Mouse (Mus musculus): Measurements from ENCODE around the gene Foxo3. TPM values are rescaled to one million over a fixed set of nuclear protein-coding genes. Genes with fewer than 3 reads are reported as not detected.

Foxo3 gene
- polyA plus RNA-seq, 1 experiment = 35.5 TPM

DNA sequence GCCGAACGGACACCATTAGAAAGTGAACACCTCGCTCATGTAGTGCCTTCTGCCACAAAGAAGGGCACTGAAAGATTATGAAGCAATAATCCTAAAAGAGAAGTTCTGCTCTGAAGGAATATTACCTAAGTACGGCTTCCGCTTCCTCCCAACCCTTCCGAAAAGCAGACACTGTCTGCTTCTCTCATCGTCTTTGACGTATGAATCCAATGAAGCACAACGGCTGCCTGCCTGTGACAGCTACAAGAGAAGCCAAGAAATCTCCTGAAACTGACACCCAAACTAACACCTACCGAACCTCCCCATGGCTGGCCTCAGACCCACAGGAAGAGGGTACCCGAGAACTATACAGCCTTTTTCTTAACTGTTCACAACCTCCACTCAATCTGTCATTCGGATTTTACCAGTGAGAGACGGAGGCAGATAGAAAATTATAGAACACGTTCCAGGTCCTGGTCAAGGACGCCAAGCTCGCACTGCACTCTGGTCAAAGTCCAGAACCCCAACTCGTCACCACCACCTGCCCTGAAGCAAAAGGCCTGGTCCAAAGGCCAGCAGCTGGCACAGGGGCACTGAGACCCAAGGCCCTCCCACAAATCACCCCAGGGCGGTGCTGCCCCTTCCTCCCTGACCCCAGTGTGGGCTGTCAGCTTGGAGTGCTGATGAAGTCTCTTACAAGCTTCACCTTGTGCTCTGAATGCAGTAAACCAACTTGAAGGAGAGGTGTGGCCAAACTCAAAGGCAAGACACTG lies 51.2 kb downstream of the Foxo3 start:
- H3K4me1 ChIP-seq (ENCODE audit: control insufficient read depth, insufficient read depth, low read length) = peaks cover 12% of the 10 kb centered on the region
- no peak overlapping the region for H3K27ac ChIP-seq (ENCODE audit: insufficient read depth, low read length)
- H3K4me3 ChIP-seq (ENCODE audit: insufficient read depth, low read length) = no peak overlapping the region
- no peak for TF ChIP-seq CTCF (IDR thresholded peaks at IDR 0.05; ENCODE audit: extremely low read depth, insufficient read depth, low read length)
- no peak for TF ChIP-seq POLR2A (IDR thresholded peaks at IDR 0.05; ENCODE audit: extremely low read depth, insufficient read depth, low read length)

DNA sequence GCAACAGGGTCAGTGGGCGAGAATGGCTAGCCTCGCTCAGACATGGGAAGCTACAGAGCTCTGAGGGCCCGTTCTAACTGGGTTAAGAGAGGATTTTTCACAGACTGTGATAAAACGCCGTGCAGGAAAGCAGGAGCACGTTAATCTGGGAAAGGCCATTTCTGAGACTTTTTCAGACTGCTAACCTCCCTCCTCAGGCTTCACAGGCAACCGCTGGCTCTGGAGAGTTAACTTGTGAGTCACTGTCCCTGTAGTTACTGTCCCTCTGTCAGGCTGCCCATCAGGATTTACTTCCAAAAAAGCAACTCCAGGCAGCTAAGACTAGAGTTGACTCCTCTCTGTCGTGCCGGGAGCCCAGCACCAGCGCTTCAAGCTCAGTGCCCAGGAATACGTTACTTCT lies 54.6 kb downstream of the Foxo3 start:
- TF ChIP-seq POLR2A (IDR thresholded peaks at IDR 0.05; ENCODE audit: extremely low read depth, insufficient read depth, low read length) (no peak), CTCF (IDR thresholded peaks at IDR 0.05; ENCODE audit: extremely low read depth, insufficient read depth, low read length) (no peak)
- Histone ChIP-seq H3K4me3 (ENCODE audit: insufficient read depth, low read length) (no peak overlapping the region), H3K4me1 (ENCODE audit: control insufficient read depth, insufficient read depth, low read length) (peaks cover 4% of the 10 kb centered on the region; the same call in 1 of the 2 replicates), H3K27ac (ENCODE audit: insufficient read depth, low read length) (no peak overlapping the region)

GRCm38 (mm10) chr10:42221136-42221891 lies 55.2 kb downstream of the Foxo3 start:
- no peak overlapping the region for H3K4me3 ChIP-seq (ENCODE audit: insufficient read depth, low read length)
- no peak overlapping the region for H3K27ac ChIP-seq (ENCODE audit: insufficient read depth, low read length)
- H3K4me1 ChIP-seq (ENCODE audit: control insufficient read depth, insufficient read depth, low read length) = peaks cover 4% of the 10 kb centered on the region; the same call in 1 of the 2 replicates
- TF ChIP-seq CTCF (IDR thresholded peaks at IDR 0.05; ENCODE audit: extremely low read depth, insufficient read depth, low read length) (no peak), POLR2A (IDR thresholded peaks at IDR 0.05; ENCODE audit: extremely low read depth, insufficient read depth, low read length) (no peak)

DNA sequence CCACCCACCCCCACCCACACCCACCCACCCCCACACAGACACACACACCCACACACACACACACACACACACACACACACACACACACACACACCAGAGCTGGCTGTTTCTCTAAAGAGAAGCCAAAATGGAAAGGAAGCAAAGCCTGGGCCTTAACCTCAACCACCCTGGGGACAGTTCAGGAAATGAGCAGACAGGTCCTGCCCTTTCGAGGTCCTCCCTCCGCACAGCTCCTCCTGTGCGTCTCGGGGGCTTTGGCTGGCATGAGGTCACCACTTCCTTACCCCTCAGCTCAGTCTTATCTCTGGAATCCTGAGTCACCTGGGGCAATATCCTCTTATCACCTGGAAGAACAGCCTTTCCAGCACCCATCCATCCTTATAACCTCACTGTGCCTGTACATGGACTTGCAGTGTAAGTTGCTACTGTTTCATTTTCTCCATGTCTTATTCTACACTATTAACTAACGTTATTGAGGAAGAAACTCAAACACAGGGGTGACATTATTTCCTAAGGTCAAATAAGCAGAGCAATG lies 56.1 kb downstream of the Foxo3 start:
- H3K27ac ChIP-seq (ENCODE audit: insufficient read depth, low read length) = no peak overlapping the region
- TF ChIP-seq CTCF (IDR thresholded peaks at IDR 0.05; ENCODE audit: extremely low read depth, insufficient read depth, low read length) = no peak
- TF ChIP-seq POLR2A (IDR thresholded peaks at IDR 0.05; ENCODE audit: extremely low read depth, insufficient read depth, low read length) = no peak
- no peak overlapping the region for H3K4me3 ChIP-seq (ENCODE audit: insufficient read depth, low read length)
- peaks cover 4% of the 10 kb centered on the region; the same call in 1 of the 2 replicates for H3K4me1 ChIP-seq (ENCODE audit: control insufficient read depth, insufficient read depth, low read length)

DNA sequence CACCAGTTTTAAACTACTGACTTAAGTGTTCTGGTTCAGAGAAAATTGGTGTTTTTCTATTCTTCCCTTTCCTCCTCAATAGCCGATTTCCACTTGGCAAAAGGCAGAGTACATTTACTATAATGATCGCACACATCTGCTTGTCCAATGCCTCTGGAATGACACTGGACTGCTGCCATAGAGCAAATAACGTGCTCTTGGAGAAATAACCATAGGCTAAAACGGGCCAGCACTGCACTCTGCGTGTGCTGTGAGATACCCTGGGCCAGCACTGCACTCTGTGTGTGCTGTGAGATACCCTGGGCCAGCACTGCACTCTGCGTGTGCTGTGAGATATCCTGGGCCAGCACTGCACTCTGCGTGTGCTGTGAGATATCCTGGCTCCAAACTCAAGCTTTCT lies 65.1 kb downstream of the Foxo3 start:
- no peak overlapping the region for H3K4me3 ChIP-seq (ENCODE audit: insufficient read depth, low read length)
- H3K27ac ChIP-seq (ENCODE audit: insufficient read depth, low read length) = no peak overlapping the region
- TF ChIP-seq POLR2A (IDR thresholded peaks at IDR 0.05; ENCODE audit: extremely low read depth, insufficient read depth, low read length) (no peak), CTCF (IDR thresholded peaks at IDR 0.05; ENCODE audit: extremely low read depth, insufficient read depth, low read length) (no peak)
- no peaks in the 10 kb centered on the region; the same call in 1 of the 2 replicates for H3K4me1 ChIP-seq (ENCODE audit: control insufficient read depth, insufficient read depth, low read length)

GRCm38 (mm10) chr10:42210641-42211040 lies 65.9 kb downstream of the Foxo3 start:
- H3K27ac ChIP-seq (ENCODE audit: insufficient read depth, low read length) = no peak overlapping the region
- TF ChIP-seq POLR2A (IDR thresholded peaks at IDR 0.05; ENCODE audit: extremely low read depth, insufficient read depth, low read length) (no peak), CTCF (IDR thresholded peaks at IDR 0.05; ENCODE audit: extremely low read depth, insufficient read depth, low read length) (no peak)
- H3K4me3 ChIP-seq (ENCODE audit: insufficient read depth, low read length) = no peak overlapping the region
- H3K4me1 ChIP-seq (ENCODE audit: control insufficient read depth, insufficient read depth, low read length) = no peaks in the 10 kb centered on the region; the same call in 1 of the 2 replicates

- Histone ChIP-seq H3K4me1 (ENCODE audit: control insufficient read depth, insufficient read depth, low read length) (peaks cover 3% of the 10 kb centered on the region), H3K4me3 (ENCODE audit: insufficient read depth, low read length) (no peak overlapping the region), H3K27ac (ENCODE audit: insufficient read depth, low read length) (no peak overlapping the region)
- TF ChIP-seq CTCF (IDR thresholded peaks at IDR 0.05; ENCODE audit: extremely low read depth, insufficient read depth, low read length) = no peak
- no peak for TF ChIP-seq POLR2A (IDR thresholded peaks at IDR 0.05; ENCODE audit: extremely low read depth, insufficient read depth, low read length)
These were observed 66.7 kb downstream of the Foxo3 start for GRCm38 (mm10) chr10:42209809-42210208.

- TF ChIP-seq CTCF (IDR thresholded peaks at IDR 0.05; ENCODE audit: extremely low read depth, insufficient read depth, low read length) (no peak), POLR2A (IDR thresholded peaks at IDR 0.05; ENCODE audit: extremely low read depth, insufficient read depth, low read length) (no peak)
- no peak overlapping the region for H3K4me3 ChIP-seq (ENCODE audit: insufficient read depth, low read length)
- H3K4me1 ChIP-seq (ENCODE audit: control insufficient read depth, insufficient read depth, low read length) = peaks cover 4% of the 10 kb centered on the region
- H3K27ac ChIP-seq (ENCODE audit: insufficient read depth, low read length) = no peak overlapping the region
These were observed 68.9 kb downstream of the Foxo3 start for GRCm38 (mm10) chr10:42207612-42208011.

DNA sequence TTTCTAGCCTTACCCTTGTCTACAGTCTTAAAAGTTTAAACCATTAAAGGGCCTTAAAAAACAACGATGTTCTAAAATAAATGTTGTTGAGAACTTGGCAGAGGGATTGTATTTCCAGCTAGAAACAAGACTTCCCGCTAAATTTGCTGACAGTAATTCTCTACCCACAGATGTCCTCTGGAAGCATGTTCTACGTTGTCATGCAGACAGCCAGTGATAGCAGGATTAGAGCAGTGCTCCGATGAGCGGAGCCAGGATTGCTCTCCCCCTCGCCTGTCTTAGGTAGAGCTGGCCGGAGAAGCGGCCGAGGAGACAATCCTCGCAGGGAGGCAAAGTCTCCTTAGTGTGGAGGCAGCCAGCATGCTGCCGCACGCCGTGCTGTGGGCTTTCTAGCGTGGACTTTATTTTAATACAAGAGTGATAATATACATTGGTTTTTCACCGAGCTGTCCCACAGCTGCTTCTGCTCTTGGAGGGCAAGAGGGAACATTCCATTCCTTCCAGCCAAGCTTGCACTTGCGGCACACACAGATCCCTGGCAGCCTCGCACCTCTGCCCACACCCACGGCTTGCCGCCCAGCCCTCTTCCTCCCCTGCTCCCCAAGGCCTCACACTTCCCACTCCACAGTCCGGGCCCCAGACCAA lies 71.7 kb downstream of the Foxo3 start:
- H3K4me1 ChIP-seq (ENCODE audit: control insufficient read depth, insufficient read depth, low read length) = peaks cover 5% of the 10 kb centered on the region
- H3K4me3 ChIP-seq (ENCODE audit: insufficient read depth, low read length) = no peak overlapping the region
- no peak overlapping the region for H3K27ac ChIP-seq (ENCODE audit: insufficient read depth, low read length)
- TF ChIP-seq CTCF (IDR thresholded peaks at IDR 0.05; ENCODE audit: extremely low read depth, insufficient read depth, low read length) = no peak
- no peak for TF ChIP-seq POLR2A (IDR thresholded peaks at IDR 0.05; ENCODE audit: extremely low read depth, insufficient read depth, low read length)

All from cortical plate, adult 2 months (tissue).